Mouse (Mus musculus) olfactory bulb, adult 2 months (tissue): ENCODE results near the gene Morn1. TPM values are rescaled to one million over a fixed set of nuclear protein-coding genes. Genes with fewer than 3 reads are reported as not detected.

Experiments
- H3K27ac ChIP-seq: fragments of 200-500 bp; 2 replicates; pipeline ENCODE4 v1.5.1; 2012; ENCODE audit warnings: low read depth, low read length; ENCODE audit not compliant: insufficient read depth
- H3K4me1 ChIP-seq: fragments of 200-500 bp; 2 replicates; pipeline ENCODE4 v1.6.1; 2012; ENCODE audit warnings: low read length; ENCODE audit not compliant: control insufficient read depth, insufficient read depth
- H3K4me3 ChIP-seq: fragments of 200-500 bp; 2 replicates; pipeline ENCODE4 v1.5.1; 2012; ENCODE audit warnings: mild to moderate bottlenecking, low read depth, low read length, moderate library complexity; ENCODE audit not compliant: insufficient read depth
- CTCF ChIP-seq: fragments of 200-500 bp; IDR thresholded peaks from 2 replicates; pipeline ENCODE4 v1.5.1; 2012; ENCODE audit warnings: low read depth, mild to moderate bottlenecking, low read length, moderate library complexity; ENCODE audit not compliant: insufficient read depth
- POLR2A ChIP-seq: fragments of 200-500 bp; IDR thresholded peaks from 2 replicates; pipeline ENCODE4 v1.6.1; 2012; ENCODE audit warnings: mild to moderate bottlenecking, low read depth, low read length, moderate library complexity; ENCODE audit not compliant: insufficient read depth
- WGBS: fragments of 180-500 bp; shearing (Covaris S2); methylation state at CpG from one replicate; pipeline ENCODE4 v1.1.7; 2018; 5-methylcytosine and 5-hydroxymethylcytosine counted together
- polyA plus RNA-seq: library from polyadenylated mRNA; stranded (reverse); fragments of >200 nt; gene quantifications from 2 replicates; pipeline ENCODE4 v1.2.4, GENCODE M21; 2012; ENCODE audit warnings: low replicate concordance; ENCODE audit not compliant: missing spikeins, insufficient read depth, insufficient read length

Morn1 gene
- polyA plus RNA-seq, 1 experiment = not detected

DNA sequence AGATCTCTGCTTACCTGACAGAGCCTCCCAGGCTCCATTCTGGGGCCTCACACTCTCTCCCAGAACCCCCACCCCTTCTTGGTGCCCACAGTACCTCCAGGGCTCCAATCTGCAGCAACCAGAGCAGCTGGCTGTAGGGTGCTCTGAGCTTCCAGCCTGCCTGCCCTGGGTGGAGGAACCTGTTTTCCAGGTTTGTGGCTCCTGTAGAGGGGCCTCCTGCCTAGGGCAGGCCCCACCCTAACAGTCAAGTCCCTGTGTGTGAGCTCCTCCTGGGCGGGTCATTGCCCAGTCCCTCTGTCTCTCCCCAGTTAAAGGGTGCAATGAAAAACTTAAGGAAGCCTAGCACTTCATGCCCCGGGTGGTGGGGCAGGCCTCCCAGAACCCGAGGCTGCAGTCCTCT, 22.5 kb upstream of the Morn1 start:
- H3K27ac ChIP-seq = no peak overlapping the region
- no peak for TF ChIP-seq CTCF
- no peak for TF ChIP-seq POLR2A
- WGBS = 64% methylated on average over 3 of the region's 3 CpGs
- H3K4me1 ChIP-seq = peaks cover 7% of the 10 kb centered on the region
- H3K4me3 ChIP-seq = no peak overlapping the region

- no peak overlapping the region for H3K4me3 ChIP-seq
- WGBS = 92% methylated on average over 2 of the region's 2 CpGs
- no peak overlapping the region for H3K27ac ChIP-seq
- H3K4me1 ChIP-seq = peaks cover 7% of the 10 kb centered on the region
- TF ChIP-seq POLR2A = no peak
- TF ChIP-seq CTCF = no peak
Observed at GRCm38 (mm10) chr4:155064474-155064873, 21.9 kb upstream of the Morn1 start.

GRCm38 (mm10) chr4:155065970-155066833, 20.2 kb upstream of the Morn1 start:
- peaks cover 7% of the 10 kb centered on the region for H3K4me1 ChIP-seq
- TF ChIP-seq POLR2A = no peak
- TF ChIP-seq CTCF = no peak
- H3K27ac ChIP-seq = no peak overlapping the region
- WGBS = 4% methylated on average over 15 of the region's 15 CpGs
- peak overlapping the region; percentile 32 for H3K4me3 ChIP-seq

GRCm38 (mm10) chr4:155066834-155067522, 19.4 kb upstream of the Morn1 start, which contains the start of gene Pex10:
TSS of gene Pex10 (plus strand) at chr4:155067016.
- H3K27ac ChIP-seq = no peak within 1 kb of the TSS
- H3K4me3 ChIP-seq = peak within 1 kb of the TSS; percentile 63
- peaks cover 7% of the 10 kb centered on the region for H3K4me1 ChIP-seq
- TF ChIP-seq CTCF (no peak), POLR2A (peak; percentile 95)
- WGBS = under 1% methylated on average over 48 of the region's 48 CpGs

DNA sequence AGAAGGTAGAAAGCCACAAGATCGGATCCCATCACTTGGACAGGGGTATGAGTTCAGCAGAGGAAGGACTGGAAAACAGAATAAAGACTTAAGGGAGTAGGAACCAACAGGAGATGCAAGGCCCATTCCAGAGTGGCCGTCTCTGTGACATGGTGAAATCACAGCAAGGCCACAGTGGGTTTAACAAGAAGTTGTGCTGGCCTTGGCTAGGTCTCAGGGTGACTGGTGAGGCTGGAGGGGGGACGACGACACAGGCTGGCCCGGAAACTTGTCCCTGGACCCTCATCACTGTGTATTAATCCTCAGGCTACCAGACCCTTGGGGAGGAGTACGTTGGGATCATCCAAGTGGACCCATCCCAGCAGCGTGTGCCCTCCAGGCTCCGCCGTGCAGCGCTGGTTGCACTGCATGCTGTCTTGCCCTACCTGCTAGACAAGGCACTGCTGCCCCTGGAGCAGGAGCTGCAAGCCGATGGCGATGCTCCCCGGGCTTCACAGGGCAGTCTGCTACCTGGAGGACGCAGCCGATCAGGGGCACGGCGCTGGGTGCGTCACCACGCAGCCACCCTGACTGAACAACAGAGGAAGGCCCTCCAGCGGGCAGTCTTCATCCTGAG, 17.9 kb upstream of the Morn1 start:
- H3K4me3 ChIP-seq = no peak overlapping the region
- H3K27ac ChIP-seq = no peak overlapping the region
- TF ChIP-seq CTCF = no peak
- no peak for TF ChIP-seq POLR2A
- WGBS = 91% methylated on average over 20 of the region's 20 CpGs
- peaks cover 7% of the 10 kb centered on the region for H3K4me1 ChIP-seq

DNA sequence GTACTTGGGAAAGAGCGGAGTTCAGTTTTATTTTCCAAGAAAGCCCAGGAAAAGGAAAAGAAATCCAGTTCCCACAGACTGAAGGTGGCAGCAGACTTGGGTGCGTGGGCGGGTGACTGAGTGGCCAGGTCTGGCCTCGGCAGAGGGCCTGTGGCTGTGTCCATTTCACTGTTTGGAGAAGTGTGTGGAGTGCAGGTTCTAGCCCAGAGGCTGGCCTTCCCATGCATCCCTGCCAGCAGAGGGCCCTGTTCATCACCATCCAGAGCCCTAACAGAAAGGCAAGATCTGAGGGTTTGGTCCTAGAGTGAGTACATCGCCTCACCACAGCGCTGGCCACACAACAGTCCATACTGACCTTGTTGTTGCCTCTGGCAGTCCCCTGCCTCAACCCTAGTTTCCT, 17.2 kb upstream of the Morn1 start:
- Histone ChIP-seq H3K27ac (no peak overlapping the region), H3K4me3 (no peak overlapping the region), H3K4me1 (peaks cover 7% of the 10 kb centered on the region)
- TF ChIP-seq POLR2A = no peak
- TF ChIP-seq CTCF = no peak
- 80% methylated on average over 6 of the region's 6 CpGs for WGBS

GRCm38 (mm10) chr4:155070199-155070598, 16.2 kb upstream of the Morn1 start:
- TF ChIP-seq POLR2A (no peak), CTCF (no peak)
- no peak overlapping the region for H3K27ac ChIP-seq
- no peak overlapping the region for H3K4me3 ChIP-seq
- peaks cover 7% of the 10 kb centered on the region for H3K4me1 ChIP-seq
- 93% methylated on average over 13 of the region's 13 CpGs for WGBS

- WGBS = 73% methylated on average over 5 of the region's 5 CpGs
- no peak overlapping the region for H3K27ac ChIP-seq
Observed at GRCm38 (mm10) chr4:155070921-155071320, 15.5 kb upstream of the Morn1 start.

More at GRCm38 (mm10) chr4:155070921-155071320, 15.5 kb upstream of the Morn1 start:
- H3K4me3 ChIP-seq = no peak overlapping the region
- no peak for TF ChIP-seq POLR2A
- no peak for TF ChIP-seq CTCF
- peaks cover 7% of the 10 kb centered on the region for H3K4me1 ChIP-seq
